Mouse (Mus musculus): ENCODE measurements around the gene Upk3b. TPM values are rescaled to one million over a fixed set of nuclear protein-coding genes. Genes with fewer than 3 reads are reported as not detected.

Gene Upk3b
- 1.5 and 5.5 TPM in 2 replicates for polyA plus RNA-seq (2016; fragmentation: Nextera tagmentation; extraction: Ambion mirVana)

- WGBS: 69% methylated on average over 17 of the region's 17 CpGs
- H3K36me3 ChIP-seq: peaks cover 2% of the 10 kb centered on the region; the same call in 1 of the 2 replicates
- no peaks in the 10 kb centered on the region for H3K9me3 ChIP-seq (replicated peaks)
- H3K27me3 ChIP-seq (ENCODE audit: low read depth, poor library complexity, severe bottlenecking): no peaks in the 10 kb centered on the region
- no peak within 1 kb of the TSS for H3K4me3 ChIP-seq
- H3K27ac ChIP-seq: peak within 1 kb of the TSS; percentile 28; the same call in 1 of the 2 replicates
- peaks cover 12% of the 10 kb centered on the region; the same call in 1 of the 2 replicates for H3K4me1 ChIP-seq
- no peak for DNase-seq (ENCODE audit: low spot score)
Measured at GRCm38 (mm10) chr5:136038258-136039214, at the start of gene Upk3b. TSS of gene Upk3b (plus strand) at chr5:136038496.

GRCm38 (mm10) chr5:135990601-135991000 is 47.7 kb upstream of the Upk3b start:
- no peak overlapping the region for H3K4me3 ChIP-seq
- 77% methylated on average over 5 of the region's 5 CpGs for WGBS
- no peaks in the 10 kb centered on the region for H3K36me3 ChIP-seq
- peaks cover 6% of the 10 kb centered on the region for H3K4me1 ChIP-seq
- no peaks in the 10 kb centered on the region for H3K27me3 ChIP-seq (ENCODE audit: low read depth, poor library complexity, severe bottlenecking)
- H3K27ac ChIP-seq: no peak overlapping the region
- no peaks in the 10 kb centered on the region for H3K9me3 ChIP-seq (replicated peaks)
- DNase-seq (ENCODE audit: low spot score): no peak

GRCm38 (mm10) chr5:135993381-135993965 is 44.8 kb upstream of the Upk3b start:
- H3K27me3 ChIP-seq (ENCODE audit: low read depth, poor library complexity, severe bottlenecking): no peaks in the 10 kb centered on the region
- H3K4me1 ChIP-seq: peaks cover 11% of the 10 kb centered on the region
- no peak for DNase-seq (ENCODE audit: low spot score)
- H3K4me3 ChIP-seq: no peak overlapping the region
- H3K27ac ChIP-seq: no peak overlapping the region
- peaks cover 24% of the 10 kb centered on the region for H3K36me3 ChIP-seq
- WGBS: 58% methylated on average over 5 of the region's 5 CpGs
- no peaks in the 10 kb centered on the region for H3K9me3 ChIP-seq (replicated peaks)

- no peak overlapping the region; the same call in 1 of the 2 replicates for H3K27ac ChIP-seq
- WGBS: 68% methylated on average over 8 of the region's 8 CpGs
- H3K4me3 ChIP-seq: peak overlapping the region; percentile 88
- H3K36me3 ChIP-seq: peaks cover 33% of the 10 kb centered on the region
- no peak for DNase-seq (ENCODE audit: low spot score)
- no peaks in the 10 kb centered on the region for H3K9me3 ChIP-seq (replicated peaks)
- no peaks in the 10 kb centered on the region for H3K27me3 ChIP-seq (ENCODE audit: low read depth, poor library complexity, severe bottlenecking)
- H3K4me1 ChIP-seq: peaks cover 11% of the 10 kb centered on the region
Measured at GRCm38 (mm10) chr5:135994335-135994724, 44.0 kb upstream of the Upk3b start.

GRCm38 (mm10) chr5:135994725-135995687 is 43.3 kb upstream of the Upk3b start, which contains the start of gene Dtx2:
TSS of gene Dtx2 (plus strand) at chr5:135994800.
- Histone ChIP-seq H3K9me3 (replicated peaks) (no peaks in the 10 kb centered on the region), H3K27ac (peak within 1 kb of the TSS; percentile 94), H3K27me3 (ENCODE audit: low read depth, poor library complexity, severe bottlenecking) (no peaks in the 10 kb centered on the region), H3K4me3 (peak within 1 kb of the TSS; percentile 88), H3K4me1 (peaks cover 11% of the 10 kb centered on the region), H3K36me3 (peaks cover 40% of the 10 kb centered on the region)
- DNase-seq (ENCODE audit: low spot score): peak; percentile 89
- WGBS: under 1% methylated on average over 47 of the region's 47 CpGs

GRCm38 (mm10) chr5:135996162-135996561 is 42.1 kb upstream of the Upk3b start:
- no peak for DNase-seq (ENCODE audit: low spot score)
- H3K27ac ChIP-seq: no peak overlapping the region
- H3K4me3 ChIP-seq: 0 out of 2 replicates have a peak overlapping the region, but pooled peaks have one; percentile 88
- peaks cover 49% of the 10 kb centered on the region for H3K36me3 ChIP-seq
- no peaks in the 10 kb centered on the region for H3K9me3 ChIP-seq (replicated peaks)
- H3K27me3 ChIP-seq (ENCODE audit: low read depth, poor library complexity, severe bottlenecking): no peaks in the 10 kb centered on the region
- 94% methylated on average over 8 of the region's 8 CpGs for WGBS
- peaks cover 11% of the 10 kb centered on the region for H3K4me1 ChIP-seq

- H3K27ac ChIP-seq: no peak overlapping the region
- H3K4me3 ChIP-seq: no peak overlapping the region
- peaks cover 20% of the 10 kb centered on the region for H3K4me1 ChIP-seq
- H3K27me3 ChIP-seq (ENCODE audit: low read depth, poor library complexity, severe bottlenecking): no peaks in the 10 kb centered on the region
- no peak for DNase-seq (ENCODE audit: low spot score)
- 94% methylated on average over 6 of the region's 6 CpGs for WGBS
- peaks cover 73% of the 10 kb centered on the region for H3K36me3 ChIP-seq
- H3K9me3 ChIP-seq (replicated peaks): no peaks in the 10 kb centered on the region
Measured at GRCm38 (mm10) chr5:136001222-136001621, 37.1 kb upstream of the Upk3b start.

- H3K4me1 ChIP-seq: peaks cover 20% of the 10 kb centered on the region
- no peak overlapping the region for H3K27ac ChIP-seq
- no peaks in the 10 kb centered on the region for H3K27me3 ChIP-seq (ENCODE audit: low read depth, poor library complexity, severe bottlenecking)
- H3K4me3 ChIP-seq: no peak overlapping the region
- no peak for DNase-seq (ENCODE audit: low spot score)
- H3K36me3 ChIP-seq: peaks cover 62% of the 10 kb centered on the region
- WGBS: 73% methylated on average over 2 of the region's 2 CpGs
- no peaks in the 10 kb centered on the region for H3K9me3 ChIP-seq (replicated peaks)
Measured at GRCm38 (mm10) chr5:136002325-136002724, 36.0 kb upstream of the Upk3b start.

GRCm38 (mm10) chr5:136002751-136003151 is 35.5 kb upstream of the Upk3b start:
- no peak for DNase-seq (ENCODE audit: low spot score)
- Histone ChIP-seq H3K4me3 (no peak overlapping the region), H3K4me1 (peaks cover 20% of the 10 kb centered on the region), H3K27ac (no peak overlapping the region), H3K27me3 (ENCODE audit: low read depth, poor library complexity, severe bottlenecking) (no peaks in the 10 kb centered on the region), H3K36me3 (peaks cover 58% of the 10 kb centered on the region), H3K9me3 (replicated peaks) (no peaks in the 10 kb centered on the region)
- WGBS: 13% methylated on average over 3 of the region's 3 CpGs

GRCm38 (mm10) chr5:136004537-136004936 is 33.8 kb upstream of the Upk3b start:
- no peak overlapping the region for H3K4me3 ChIP-seq
- H3K27me3 ChIP-seq (ENCODE audit: low read depth, poor library complexity, severe bottlenecking): no peaks in the 10 kb centered on the region
- 86% methylated on average over 4 of the region's 4 CpGs for WGBS
- H3K27ac ChIP-seq: no peak overlapping the region
- H3K4me1 ChIP-seq: peaks cover 20% of the 10 kb centered on the region
- DNase-seq (ENCODE audit: low spot score): no peak
- no peaks in the 10 kb centered on the region for H3K9me3 ChIP-seq (replicated peaks)
- peaks cover 46% of the 10 kb centered on the region for H3K36me3 ChIP-seq

GRCm38 (mm10) chr5:136007745-136008144 is 30.6 kb upstream of the Upk3b start:
- Histone ChIP-seq H3K27ac (no peak overlapping the region), H3K9me3 (replicated peaks) (no peaks in the 10 kb centered on the region), H3K4me3 (no peak overlapping the region), H3K36me3 (peaks cover 46% of the 10 kb centered on the region), H3K27me3 (ENCODE audit: low read depth, poor library complexity, severe bottlenecking) (no peaks in the 10 kb centered on the region), H3K4me1 (peaks cover 13% of the 10 kb centered on the region)
- 81% methylated on average over 7 of the region's 7 CpGs for WGBS
- DNase-seq (ENCODE audit: low spot score): no peak

GRCm38 (mm10) chr5:136014877-136015276 is 23.4 kb upstream of the Upk3b start:
- H3K27me3 ChIP-seq (ENCODE audit: low read depth, poor library complexity, severe bottlenecking): no peaks in the 10 kb centered on the region
- WGBS: 90% methylated on average over 10 of the region's 10 CpGs
- H3K4me3 ChIP-seq: no peak overlapping the region
- peaks cover 74% of the 10 kb centered on the region for H3K36me3 ChIP-seq
- H3K9me3 ChIP-seq (replicated peaks): no peaks in the 10 kb centered on the region
- no peak for DNase-seq (ENCODE audit: low spot score)
- H3K27ac ChIP-seq: no peak overlapping the region
- no peaks in the 10 kb centered on the region for H3K4me1 ChIP-seq
